ENCODE assay signal across 8 mouse cellular contexts in genomic region chr3:31145641-31146290, GRCm38 (mm10). TPM values are rescaled to one million over a fixed set of nuclear protein-coding genes. Genes with fewer than 3 reads are reported as not detected.
DNase-seq lines count a peak whose midpoint lies in the region; ATAC-seq and TF ChIP-seq lines count a peak whose summit lies in the region.

No protein-coding gene starts in this region.

- H3K36me3 ChIP-seq in thymus, adult 2 months (ENCODE audit: control insufficient read depth, insufficient read depth, low read length): no peaks in the 10 kb centered on the region

- peak; percentile 96 for ATAC-seq in megakaryocyte progenitor cell, adult 5-6 weeks (replicated peaks; ENCODE audit: poor library complexity)

- intact Hi-C loops in left cerebral cortex, postnatal 10 days (cut with DNase I): loop anchor here (2.0 to 10.0 kb wide), 4 partner anchors 162 to 1169 kb away; no protein-coding TSS in a partner anchor

- WGBS in thymus, adult 2 months: 8% methylated on average over 14 of the region's 14 CpGs

- H3K27me3 ChIP-seq in thymus, adult 2 months (ENCODE audit: control insufficient read depth, insufficient read depth, low read length): peaks cover 7% of the 10 kb centered on the region; the same call in 1 of the 2 replicates

- peaks cover 10% of the 10 kb centered on the region; the same call in 1 of the 2 replicates for H3K4me1 ChIP-seq in thymus, adult 2 months (replicated peaks; ENCODE audit: control insufficient read depth, insufficient read depth, low read length)
- peaks cover 2% of the 10 kb centered on the region; the same call in 1 of the 2 replicates for H3K4me1 ChIP-seq in cortical plate, adult 2 months (ENCODE audit: control insufficient read depth, insufficient read depth, low read length)

- H3K27ac ChIP-seq in thymus, adult 2 months (ENCODE audit: control insufficient read depth, insufficient read depth, low read length): no peak overlapping the region
- H3K27ac ChIP-seq in cortical plate, adult 2 months (ENCODE audit: insufficient read depth, low read length): no peak overlapping the region

- no peak for TF ChIP-seq CTCF in thymus, adult 2 months (IDR thresholded peaks at IDR 0.05; ENCODE audit: borderline replicate concordance, control insufficient read depth, extremely low read depth, insufficient read depth, low read length, poor library complexity)
- peak; percentile 98 for TF ChIP-seq CTCF in cortical plate, adult 2 months (IDR thresholded peaks at IDR 0.05; ENCODE audit: extremely low read depth, insufficient read depth, low read length)

- DNase-seq in thymus, adult 2 months: peak; percentile 45
- no peak for DNase-seq in thymus, adult 18-20 months
- DNase-seq in gastrocnemius, postnatal 10 days: peak; percentile 67
- peak; percentile 87 for DNase-seq in induced T-regulatory cell, adult 2 months (ENCODE audit: low read depth)
- DNase-seq in left cerebral cortex, postnatal 10 days (ENCODE audit: extremely low spot score in 1 of 2, low spot score in 2 of 2): peak; percentile 75 to 83
- peak; percentile 63 for DNase-seq in right cerebral cortex, postnatal 14 days

- TF ChIP-seq POLR2A in thymus, adult 2 months (IDR thresholded peaks at IDR 0.05; ENCODE audit: control insufficient read depth, extremely low read depth, insufficient read depth, low read length, poor library complexity): no peak
- no peak for TF ChIP-seq POLR2A in cortical plate, adult 2 months (IDR thresholded peaks at IDR 0.05; ENCODE audit: extremely low read depth, insufficient read depth, low read length)

- no peak overlapping the region for H3K4me3 ChIP-seq in thymus, adult 2 months (ENCODE audit: control insufficient read depth, insufficient read depth, low read length)
- no peak overlapping the region for H3K4me3 ChIP-seq in cortical plate, adult 2 months (ENCODE audit: insufficient read depth, low read length)

RNA-seq across cellular contexts. Expression of gene Cldn11, which starts 4.0 kb away (rescaled TPM):
- 1.5 TPM in 2 replicates for polyA plus RNA-seq in thymus, adult 2 months (2012; rRNA removed)
- polyA plus RNA-seq in cortical plate, adult 2 months (2012; rRNA removed): 267 and 352 TPM in 2 replicates
- total RNA-seq in gastrocnemius, postnatal 10 days (2021): 1 to 10 TPM in 1 of 2 experiments, under 1 TPM in 1; 0.95 to 2.0 TPM
- total RNA-seq in left cerebral cortex, postnatal 10 days (2021): 10 to 100 TPM; 25.6 to 43.0 TPM
- total RNA-seq in megakaryocyte progenitor cell, adult 5-6 weeks (2015): not detected in 2 replicates
- total RNA-seq in megakaryocyte progenitor cell, adult 5-6 weeks (2017): not detected in 2 replicates

RNA-seq across cellular contexts. Expression of gene Skil, which starts 50.9 kb away (rescaled TPM):
- 12.4 and 13.1 TPM in 2 replicates for polyA plus RNA-seq in thymus, adult 2 months (2012; rRNA removed)
- polyA plus RNA-seq in cortical plate, adult 2 months (2012; rRNA removed): 23.5 and 24.2 TPM in 2 replicates
- total RNA-seq in gastrocnemius, postnatal 10 days (2021): 10 to 100 TPM; 17.6 to 19.3 TPM
- 10 to 100 TPM; 64.4 to 66.2 TPM for total RNA-seq in left cerebral cortex, postnatal 10 days (2021)
- 5.9 and 6.7 TPM in 2 replicates for total RNA-seq in megakaryocyte progenitor cell, adult 5-6 weeks (2015)
- total RNA-seq in megakaryocyte progenitor cell, adult 5-6 weeks (2017): 13.2 and 15.9 TPM in 2 replicates

Comparison
In these comparisons a context has a peak if more than half of its experiments do, and no peak if none do; other contexts are left out.
1. DNase-seq: peak in thymus, adult 2 months (single experiment), gastrocnemius, postnatal 10 days (single experiment), induced T-regulatory cell, adult 2 months (single experiment), left cerebral cortex, postnatal 10 days (2 of 2) and right cerebral cortex, postnatal 14 days (single experiment); none in thymus, adult 18-20 months (0 of 2).
2. RNA of gene Cldn11, which starts 4.0 kb away (total RNA-seq): 25.6 to 43.0 TPM in left cerebral cortex, postnatal 10 days; 0.95 to 2.0 TPM in gastrocnemius, postnatal 10 days and not detected in megakaryocyte progenitor cell, adult 5-6 weeks; every median in the first group is over 4 times any median in the second.